Mouse (Mus musculus) layer of hippocampus, adult 9-10 months (tissue): ENCODE data around the gene Ttf1.
"Not testable (repeated sequence)": the region's sequence is repeated elsewhere in the genome, so short reads cannot be mapped to it uniquely, and the experiment has no call there.

Experiments used
- DNase-seq: peaks from one replicate; pipeline ENCODE4 v3.0.0; 2022; ENCODE audit warnings: low spot score

Gene Ttf1

GRCm38 (mm10) chr2:29065796-29066195 lies 5.7 kb downstream of the Ttf1 start:
- DNase-seq, result no peak

GRCm38 (mm10) chr2:29066410-29066809 lies 6.3 kb downstream of the Ttf1 start:
- no peak for DNase-seq

- DNase-seq, result no peak
Measured at GRCm38 (mm10) chr2:29074676-29075075, 14.6 kb downstream of the Ttf1 start.

- DNase-seq, result no peak
Measured at GRCm38 (mm10) chr2:29075331-29076070, 15.4 kb downstream of the Ttf1 start.

GRCm38 (mm10) chr2:29076226-29076625 lies 16.2 kb downstream of the Ttf1 start:
- no peak for DNase-seq

GRCm38 (mm10) chr2:29081965-29082364 lies 21.9 kb downstream of the Ttf1 start:
- no peak for DNase-seq

- DNase-seq, result no peak
Measured at GRCm38 (mm10) chr2:29086026-29086425, 26.0 kb downstream of the Ttf1 start.

- not testable (repeated sequence) for DNase-seq
Measured at GRCm38 (mm10) chr2:29089276-29089675, 29.2 kb downstream of the Ttf1 start.

- no peak for DNase-seq
Measured at GRCm38 (mm10) chr2:29095674-29096073, 35.6 kb downstream of the Ttf1 start.

GRCm38 (mm10) chr2:29096751-29097150 lies 36.7 kb downstream of the Ttf1 start:
- DNase-seq, result no peak

- DNase-seq, result no peak
Measured at GRCm38 (mm10) chr2:29097465-29097864, 37.4 kb downstream of the Ttf1 start.

GRCm38 (mm10) chr2:29097955-29098354 lies 37.9 kb downstream of the Ttf1 start:
- DNase-seq, result not testable (repeated sequence)

GRCm38 (mm10) chr2:29098786-29099185 lies 38.7 kb downstream of the Ttf1 start:
- DNase-seq, result no peak

GRCm38 (mm10) chr2:29099646-29100045 lies 39.6 kb downstream of the Ttf1 start:
- no peak for DNase-seq

GRCm38 (mm10) chr2:29100822-29101534 lies 40.9 kb downstream of the Ttf1 start:
- DNase-seq, result no peak

- not testable (repeated sequence) for DNase-seq
Measured at GRCm38 (mm10) chr2:29102416-29103377, 42.6 kb downstream of the Ttf1 start.

- DNase-seq, result no peak
Measured at GRCm38 (mm10) chr2:29120969-29121368, 60.9 kb downstream of the Ttf1 start.

- DNase-seq, result no peak
Measured at GRCm38 (mm10) chr2:29122446-29122845, 62.4 kb downstream of the Ttf1 start.

GRCm38 (mm10) chr2:29123907-29124569 lies 64.0 kb downstream of the Ttf1 start, which contains the start of gene Setx:
Gene Setx, plus strand, starts transcription at chr2:29124181.
- DNase-seq, result no peak

- no peak for DNase-seq
Measured at GRCm38 (mm10) chr2:29124571-29124935, 64.5 kb downstream of the Ttf1 start.

- DNase-seq, result peak; percentile 90
Measured at GRCm38 (mm10) chr2:29124936-29125701, 65.1 kb downstream of the Ttf1 start.
